Mouse (Mus musculus): Measurements from ENCODE around the gene Olfr1383. TPM values are rescaled to one million over a fixed set of nuclear protein-coding genes. Genes with fewer than 3 reads are reported as not detected.
"Not testable (repeated sequence)": the region's sequence is repeated elsewhere in the genome, so short reads cannot be mapped to it uniquely, and the experiment has no call there.

Olfr1383 gene
- polyA plus RNA-seq (2015; fragmentation: Nextera tagmentation; extraction: Ambion mirVana) = not detected in 2 replicates

DNA sequence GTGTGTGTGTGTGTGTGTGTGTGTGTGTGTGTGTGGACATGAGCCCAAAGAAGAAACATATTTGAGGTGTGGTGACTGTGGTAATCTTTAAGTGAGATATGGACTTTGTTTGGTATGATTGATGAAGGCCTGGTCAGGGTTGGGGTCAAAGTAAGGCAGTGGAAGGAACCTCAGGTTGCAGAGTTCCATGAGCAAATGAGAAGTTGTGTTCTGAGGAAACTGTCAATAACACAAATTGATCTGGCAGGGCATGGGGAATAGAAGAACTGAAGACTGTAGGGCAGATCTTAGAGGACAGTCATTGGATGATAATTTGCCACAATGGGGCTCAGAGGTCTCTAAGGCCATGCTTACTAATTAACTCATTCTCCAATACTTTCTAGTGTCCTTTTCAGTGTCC is at the start of gene Olfr1383:
Gene Olfr1383, plus strand, starts transcription at position 301 of the 400 bp plus-strand sequence.
- ATAC-seq (ENCODE audit: low FRiP score, low read depth) = no peak
- H3K36me3 ChIP-seq = no peaks in the 10 kb centered on the region
- no peaks in the 10 kb centered on the region for H3K27me3 ChIP-seq
- no peak within 1 kb of the TSS for H3K4me3 ChIP-seq
- no peak within 1 kb of the TSS for H3K4me2 ChIP-seq
- no peaks in the 10 kb centered on the region for H3K9me3 ChIP-seq
- no peaks in the 10 kb centered on the region for H3K4me1 ChIP-seq (replicated peaks)
- H3K27ac ChIP-seq (replicated peaks) = no peak within 1 kb of the TSS
- no peak within 1 kb of the TSS for H3K9ac ChIP-seq

DNA sequence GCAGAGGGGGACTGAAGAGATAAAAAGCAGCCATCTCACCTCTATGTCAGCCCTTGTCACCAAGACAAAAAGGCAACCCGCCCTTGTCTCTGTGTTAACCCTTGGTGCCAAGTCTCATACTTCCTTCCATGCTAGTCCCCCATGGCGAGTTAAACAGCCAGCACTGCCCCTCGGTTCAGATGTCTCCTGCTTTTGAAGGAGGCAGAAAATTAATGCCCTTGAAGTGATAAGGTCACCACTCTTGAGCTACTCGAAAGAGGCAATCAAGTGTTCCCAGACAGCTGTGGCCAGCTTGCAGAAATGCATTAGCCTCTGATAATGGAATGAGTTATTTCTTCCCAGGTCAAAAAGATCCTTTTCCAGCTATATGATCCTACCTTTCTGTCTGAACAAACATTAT is 33.5 kb upstream of the Olfr1383 start:
- no peaks in the 10 kb centered on the region for H3K27me3 ChIP-seq
- ATAC-seq (ENCODE audit: low FRiP score, low read depth) = no peak
- WGBS = 60% methylated on average over 4 of the region's 4 CpGs

GRCm38 (mm10) chr11:49488770-49489169 is 30.7 kb upstream of the Olfr1383 start, which contains the start of gene Olfr1385:
TSS of gene Olfr1385 (plus strand) at chr11:49489070.
- H3K36me3 ChIP-seq; H3K27me3 ChIP-seq; H3K4me2 ChIP-seq; ATAC-seq (ENCODE audit: low FRiP score, low read depth); H3K4me3 ChIP-seq; H3K9ac ChIP-seq; H3K9me3 ChIP-seq; H3K4me1 ChIP-seq (replicated peaks); H3K27ac ChIP-seq (replicated peaks): not testable (repeated sequence)
- WGBS = 86% methylated on average over 1 of the region's 1 CpGs

More for the DNA sequence above, 33.5 kb upstream of the Olfr1383 start:
- Histone ChIP-seq H3K4me1 (replicated peaks) (no peaks in the 10 kb centered on the region), H3K27ac (replicated peaks) (no peak overlapping the region), H3K4me3 (no peak overlapping the region), H3K4me2 (no peak overlapping the region), H3K36me3 (no peaks in the 10 kb centered on the region), H3K9ac (no peak overlapping the region), H3K9me3 (no peaks in the 10 kb centered on the region)

DNA sequence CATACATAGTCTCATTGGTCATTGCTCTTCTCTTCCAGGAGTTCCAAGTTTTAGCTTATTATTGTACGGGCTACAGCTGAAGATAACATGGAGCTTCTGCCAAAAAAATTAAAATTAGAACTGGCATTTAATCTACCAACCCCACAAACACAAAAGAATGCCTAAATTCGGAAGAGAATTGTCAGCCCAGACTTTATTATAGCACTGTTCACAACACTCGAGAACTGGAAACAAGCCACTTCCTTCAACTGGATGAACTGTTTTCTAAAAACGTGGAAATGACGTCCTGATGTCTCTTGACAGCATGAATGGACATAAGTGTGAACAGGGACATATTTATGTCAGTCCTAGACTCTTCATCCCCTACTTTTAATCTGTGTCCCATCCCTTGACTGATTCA is 1.4 kb upstream of the Olfr1383 start:
- H3K4me2 ChIP-seq = no peak overlapping the region
- WGBS = 79% methylated on average over 5 of the region's 5 CpGs
- no peak overlapping the region for H3K4me3 ChIP-seq
- no peak overlapping the region for H3K27ac ChIP-seq (replicated peaks)
- no peaks in the 10 kb centered on the region for H3K36me3 ChIP-seq
- H3K9ac ChIP-seq = no peak overlapping the region
- H3K4me1 ChIP-seq (replicated peaks) = no peaks in the 10 kb centered on the region
- H3K27me3 ChIP-seq = no peaks in the 10 kb centered on the region
- no peaks in the 10 kb centered on the region for H3K9me3 ChIP-seq
- no peak for ATAC-seq (ENCODE audit: low FRiP score, low read depth)

GRCm38 (mm10) chr11:49527947-49528346 is 8.5 kb downstream of the Olfr1383 start, which contains the start of gene Olfr1382:
TSS of gene Olfr1382 (plus strand) at chr11:49528247.
- Histone ChIP-seq H3K4me2 (no peak within 1 kb of the TSS), H3K9me3 (no peaks in the 10 kb centered on the region), H3K27me3 (no peaks in the 10 kb centered on the region), H3K36me3 (no peaks in the 10 kb centered on the region), H3K4me3 (no peak within 1 kb of the TSS), H3K9ac (no peak within 1 kb of the TSS), H3K27ac (replicated peaks) (no peak within 1 kb of the TSS), H3K4me1 (replicated peaks) (no peaks in the 10 kb centered on the region)
- WGBS = 81% methylated on average over 3 of the region's 3 CpGs
- no peak for ATAC-seq (ENCODE audit: low FRiP score, low read depth)

- no peak overlapping the region for H3K27ac ChIP-seq (replicated peaks)
- ATAC-seq (ENCODE audit: low FRiP score, low read depth) = no peak
Observed at GRCm38 (mm10) chr11:49532761-49533160, 13.3 kb downstream of the Olfr1383 start.

DNA sequence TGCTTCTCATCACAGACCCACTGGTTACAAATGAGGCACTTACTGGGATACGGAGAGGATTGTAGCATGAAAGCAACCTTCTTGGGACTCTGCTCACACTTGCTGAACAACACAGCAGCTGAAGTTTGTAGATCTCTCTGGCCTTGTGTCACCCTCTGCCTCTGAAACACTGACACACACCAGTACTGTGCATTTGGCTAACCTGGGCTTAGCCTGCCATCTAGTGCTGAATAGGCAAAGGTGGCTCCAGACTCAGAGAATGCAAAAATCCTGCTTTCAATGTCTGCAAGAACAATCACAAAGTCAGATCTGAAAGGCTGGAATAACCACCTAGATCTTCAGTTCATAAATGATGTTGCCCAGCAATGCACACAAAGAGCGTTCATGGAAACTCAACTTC is 17.2 kb downstream of the Olfr1383 start:
- H3K9me3 ChIP-seq; H3K9ac ChIP-seq; H3K27ac ChIP-seq (replicated peaks); H3K4me1 ChIP-seq (replicated peaks); H3K36me3 ChIP-seq; H3K4me3 ChIP-seq; H3K4me2 ChIP-seq; H3K27me3 ChIP-seq: not testable (repeated sequence)
- peak; percentile 81; the same call in 1 of the 2 replicates for ATAC-seq (ENCODE audit: low FRiP score, low read depth)
- 93% methylated on average over 2 of the region's 2 CpGs for WGBS

More at GRCm38 (mm10) chr11:49532761-49533160, 13.3 kb downstream of the Olfr1383 start:
- H3K9me3 ChIP-seq = no peaks in the 10 kb centered on the region
- H3K4me1 ChIP-seq (replicated peaks) = no peaks in the 10 kb centered on the region
- H3K27me3 ChIP-seq = no peaks in the 10 kb centered on the region
- no peak overlapping the region for H3K4me2 ChIP-seq
- no peak overlapping the region for H3K9ac ChIP-seq
- H3K4me3 ChIP-seq = no peak overlapping the region
- H3K36me3 ChIP-seq = no peaks in the 10 kb centered on the region

- ATAC-seq (ENCODE audit: low FRiP score, low read depth) = not testable (repeated sequence)
Observed at GRCm38 (mm10) chr11:49543149-49543548, 23.7 kb downstream of the Olfr1383 start, which contains the start of gene Olfr1381. TSS of gene Olfr1381 (plus strand) at chr11:49543449.

GRCm38 (mm10) chr11:49554033-49554432 is 34.6 kb downstream of the Olfr1383 start:
- not testable (repeated sequence) for ATAC-seq (ENCODE audit: low FRiP score, low read depth); H3K27me3 ChIP-seq; H3K4me1 ChIP-seq (replicated peaks); H3K27ac ChIP-seq (replicated peaks); H3K4me3 ChIP-seq; H3K9me3 ChIP-seq; H3K36me3 ChIP-seq; H3K4me2 ChIP-seq; H3K9ac ChIP-seq
- 84% methylated on average over 3 of the region's 3 CpGs for WGBS

More at GRCm38 (mm10) chr11:49543149-49543548, 23.7 kb downstream of the Olfr1383 start, which contains the start of gene Olfr1381:
- not testable (repeated sequence) for H3K4me2 ChIP-seq; H3K27me3 ChIP-seq; H3K27ac ChIP-seq (replicated peaks); H3K4me1 ChIP-seq (replicated peaks); H3K4me3 ChIP-seq; H3K9ac ChIP-seq; H3K36me3 ChIP-seq; H3K9me3 ChIP-seq
- 48% methylated on average over 3 of the region's 3 CpGs for WGBS

DNA sequence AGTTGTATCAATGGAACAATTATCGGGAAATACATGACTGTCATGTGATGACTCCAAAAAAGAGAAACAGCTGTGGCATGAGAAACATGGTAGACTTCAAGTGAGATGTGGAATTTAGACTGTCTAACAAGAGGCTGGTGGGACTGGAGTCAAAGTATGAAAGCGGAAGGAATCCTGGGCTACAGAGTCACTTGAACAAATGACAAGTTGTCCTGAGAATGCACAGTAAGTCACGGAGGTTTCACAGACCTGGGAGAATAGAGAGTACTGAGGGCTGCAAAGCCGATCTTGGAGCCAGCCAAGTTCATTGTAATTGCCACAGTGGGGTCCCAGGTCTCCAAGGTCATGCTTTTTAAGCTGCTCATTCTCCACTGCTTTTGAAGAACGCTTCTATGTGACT is 37.1 kb downstream of the Olfr1383 start, which contains the start of gene Olfr1380:
Gene Olfr1380, plus strand, starts transcription at position 301 of the 400 bp plus-strand sequence.
- not testable (repeated sequence) for ATAC-seq (ENCODE audit: low FRiP score, low read depth); H3K36me3 ChIP-seq; H3K4me1 ChIP-seq (replicated peaks); H3K27ac ChIP-seq (replicated peaks); H3K4me3 ChIP-seq; H3K9ac ChIP-seq; H3K9me3 ChIP-seq; H3K27me3 ChIP-seq; H3K4me2 ChIP-seq
- 55% methylated on average over 5 of the region's 5 CpGs for WGBS

DNA sequence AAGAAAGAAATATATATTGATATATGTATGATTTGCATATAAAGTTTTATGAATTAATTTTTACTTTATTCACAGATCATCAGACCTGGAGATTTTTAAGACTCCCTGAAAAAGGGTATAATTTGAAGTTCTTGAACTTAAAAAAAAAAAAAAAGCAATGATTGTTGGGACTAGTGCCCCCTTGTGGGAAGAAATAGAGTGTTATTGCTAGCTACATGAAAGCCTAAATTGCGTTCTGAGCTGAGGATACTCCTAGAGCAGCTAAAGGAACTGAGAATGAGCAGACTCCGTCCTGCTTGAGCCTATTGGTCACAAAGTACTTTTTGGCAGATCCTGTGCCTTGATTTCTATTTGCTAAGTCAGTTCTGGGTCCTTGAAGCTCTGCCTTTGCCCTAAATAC is 55.6 kb downstream of the Olfr1383 start:
- not testable (repeated sequence) for H3K36me3 ChIP-seq; H3K27ac ChIP-seq (replicated peaks); H3K4me3 ChIP-seq; H3K4me2 ChIP-seq; H3K4me1 ChIP-seq (replicated peaks); ATAC-seq (ENCODE audit: low FRiP score, low read depth); H3K27me3 ChIP-seq; H3K9me3 ChIP-seq; H3K9ac ChIP-seq
- 34% methylated on average over 2 of the region's 2 CpGs for WGBS

Measured in hindbrain, embryonic 15.5 days (tissue).